Mouse (Mus musculus) heart, postnatal 0 days (tissue): ENCODE measurements around the gene Tcf21.

Experiments used
- CTCF ChIP-seq: IDR thresholded peaks from 2 replicates; pipeline ENCODE4 v1.5.1; 2016; ENCODE audit warnings: antibody characterized with exemption, control low read depth, low read depth
- EP300 ChIP-seq: IDR thresholded peaks from 2 replicates; pipeline ENCODE4 v1.6.1; 2016; ENCODE audit warnings: antibody characterized with exemption, low read depth

DNA sequence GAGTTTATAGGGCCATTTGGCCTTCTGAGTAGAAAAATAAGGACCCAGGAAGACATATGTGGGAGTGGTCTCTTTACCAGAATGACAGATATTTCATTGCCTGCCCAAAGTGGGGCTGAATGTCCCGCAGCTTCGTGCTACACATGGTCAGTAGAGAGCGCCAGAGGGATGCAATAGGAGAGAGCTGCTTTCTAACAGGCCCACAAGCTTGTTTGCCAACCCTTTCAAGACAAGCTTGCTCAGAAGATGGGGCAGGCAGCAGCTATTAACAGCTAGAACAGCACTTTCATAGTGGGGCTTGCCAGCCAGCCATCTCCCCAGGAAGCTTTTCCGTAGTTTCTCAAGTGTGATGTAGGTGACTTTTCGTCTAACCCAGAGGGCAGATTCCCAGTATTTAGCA is 42.0 kb downstream of the Tcf21 start:
- TF ChIP-seq CTCF (peak; percentile 65), EP300 (no peak)
